Mouse (Mus musculus) testis, adult 2 months (tissue): ENCODE data around the gene Ryk.

ENCODE experiments used
- CTCF ChIP-seq: fragments of 200-500 bp; IDR thresholded peaks from 2 replicates; pipeline ENCODE4 v1.5.1; 2012; ENCODE audit warnings: low read depth, mild to moderate bottlenecking, inconsistent platforms, low read length, moderate library complexity; ENCODE audit not compliant: control insufficient read depth, insufficient read depth, insufficient replicate concordance
- POLR2A ChIP-seq: fragments of 200-500 bp; IDR thresholded peaks from 2 replicates; pipeline ENCODE4 v1.6.1; 2012; ENCODE audit warnings: low read depth, mild to moderate bottlenecking, inconsistent platforms, low read length, moderate library complexity; ENCODE audit not compliant: control insufficient read depth

GRCm38 (mm10) chr9:102877916-102878315, 43.2 kb downstream of the Ryk start:
- TF ChIP-seq CTCF = no peak
- no peak for TF ChIP-seq POLR2A
